Mouse (Mus musculus): ENCODE data around the gene Nxn. TPM values are rescaled to one million over a fixed set of nuclear protein-coding genes. Genes with fewer than 3 reads are reported as not detected.
A peak's percentile ranks its signal among the peaks of the same experiment; 100 is the strongest.

The Nxn gene
- total and polyA plus RNA-seq, 2 experiments from 2014 or later, result 12.7 to 22.1 TPM

DNA sequence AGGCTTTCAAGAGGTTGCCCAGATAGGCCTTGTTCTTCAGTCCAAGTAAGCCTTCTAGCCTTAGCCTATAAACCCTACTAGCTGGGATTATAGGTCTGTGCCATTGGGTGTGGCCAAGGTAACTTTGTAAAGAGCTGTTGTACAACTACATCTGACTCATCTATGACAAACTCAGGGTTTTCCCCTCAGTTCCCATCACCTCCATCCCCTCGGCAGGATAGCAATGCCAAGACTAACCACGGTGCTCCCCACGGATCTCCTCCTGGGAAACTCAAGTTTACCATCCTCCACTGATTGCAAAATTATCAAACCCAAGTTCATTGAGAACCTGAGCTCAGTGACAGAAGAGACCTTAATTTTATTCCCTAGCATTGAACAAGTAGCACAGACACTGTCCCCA lies 162.8 kb downstream of the Nxn start:
- Histone ChIP-seq H3K36me3 (ENCODE audit: insufficient read depth) (peaks cover 53% of the 10 kb centered on the region), H3K4me2 (ENCODE audit: low read depth) (no peak overlapping the region), H3K4me1 (ENCODE audit: insufficient read depth) (no peaks in the 10 kb centered on the region), H3K27me3 (ENCODE audit: insufficient read depth, low read length) (no peaks in the 10 kb centered on the region), H3K27ac (ENCODE audit: low read depth, low read length) (no peak overlapping the region), H3K9ac (no peak overlapping the region), H3K4me3 (ENCODE audit: low read depth, low read length) (no peak overlapping the region), H3K9me3 (ENCODE audit: low read length) (no peaks in the 10 kb centered on the region)
- ATAC-seq (no peak), DNase-seq (no peak)
- TF ChIP-seq CTCF (IDR thresholded peaks at IDR 0.05; ENCODE audit: low read depth), result no peak
- 92% methylated on average over 3 of the region's 3 CpGs for WGBS

DNA sequence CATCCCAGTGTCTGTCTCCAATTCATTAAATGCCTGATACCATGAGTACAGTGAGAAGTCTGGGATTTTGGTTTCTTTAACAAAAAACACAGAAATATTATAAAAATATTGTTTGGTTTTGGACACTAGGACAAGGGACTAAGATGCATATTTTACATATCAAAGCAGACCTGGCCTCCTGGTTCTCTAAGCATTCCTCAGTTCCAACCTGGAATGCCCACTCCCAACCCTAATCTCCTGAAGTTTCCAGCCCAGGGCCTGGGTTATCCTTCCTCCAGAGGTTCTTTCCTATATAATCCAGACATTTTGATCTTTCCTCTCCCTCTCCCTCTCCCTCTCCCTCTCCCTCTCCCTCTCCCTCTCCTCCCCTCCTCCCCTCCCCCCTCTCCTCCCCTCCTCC lies 173.9 kb downstream of the Nxn start:
- Histone ChIP-seq H3K27ac (ENCODE audit: low read depth, low read length) (no peak overlapping the region), H3K9me3 (ENCODE audit: low read length) (no peaks in the 10 kb centered on the region), H3K4me3 (ENCODE audit: low read depth, low read length) (no peak overlapping the region), H3K4me1 (ENCODE audit: insufficient read depth) (no peaks in the 10 kb centered on the region), H3K4me2 (ENCODE audit: low read depth) (no peak overlapping the region), H3K9ac (no peak overlapping the region), H3K27me3 (ENCODE audit: insufficient read depth, low read length) (no peaks in the 10 kb centered on the region), H3K36me3 (ENCODE audit: insufficient read depth) (peaks cover 37% of the 10 kb centered on the region)
- TF ChIP-seq CTCF (IDR thresholded peaks at IDR 0.05; ENCODE audit: low read depth), result no peak
- DNase-seq, result no peak
- no peak for ATAC-seq

- Histone ChIP-seq H3K4me2 (ENCODE audit: low read depth) (no peak overlapping the region), H3K27me3 (ENCODE audit: insufficient read depth, low read length) (no peaks in the 10 kb centered on the region), H3K9me3 (ENCODE audit: low read length) (no peaks in the 10 kb centered on the region), H3K4me3 (ENCODE audit: low read depth, low read length) (no peak overlapping the region), H3K27ac (ENCODE audit: low read depth, low read length) (no peak overlapping the region), H3K9ac (no peak overlapping the region), H3K4me1 (ENCODE audit: insufficient read depth) (no peaks in the 10 kb centered on the region), H3K36me3 (ENCODE audit: insufficient read depth) (peaks cover 41% of the 10 kb centered on the region)
- DNase-seq (no peak), ATAC-seq (no peak)
- 98% methylated on average over 5 of the region's 5 CpGs for WGBS
- TF ChIP-seq CTCF (IDR thresholded peaks at IDR 0.05; ENCODE audit: low read depth), result no peak
Observed at GRCm38 (mm10) chr11:76224631-76225030, 174.3 kb downstream of the Nxn start.

DNA sequence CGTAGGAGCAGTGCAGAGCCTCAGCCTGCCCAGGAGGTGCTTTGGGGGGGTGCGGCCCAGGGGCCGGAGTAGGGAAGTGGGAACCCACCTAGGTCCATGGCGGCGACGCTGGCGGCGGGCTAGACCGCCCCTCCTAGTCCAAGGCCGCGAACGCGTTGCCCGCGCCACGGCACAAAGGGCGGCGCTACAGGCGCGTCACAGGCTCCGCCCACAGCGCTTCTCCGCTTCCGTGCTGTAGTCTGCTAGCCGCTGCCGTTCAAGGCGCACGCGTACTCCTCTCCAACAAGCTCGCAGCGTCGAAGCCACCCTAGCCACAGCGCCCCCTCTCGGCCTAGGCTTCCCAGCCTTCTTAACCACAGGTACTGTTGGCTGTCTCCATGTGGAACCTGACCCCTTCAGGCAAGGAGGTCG lies 181.5 kb downstream of the Nxn start, which contains the start of the genes Dbil5 and Gemin4:
Dbil5 (plus strand) TSS at position 219 of the 411 bp plus-strand sequence.
Gemin4 (minus strand) TSS at position 275 of the 411 bp plus-strand sequence.
- peak; percentile 99 for TF ChIP-seq CTCF (IDR thresholded peaks at IDR 0.05; ENCODE audit: low read depth)
- Histone ChIP-seq H3K4me2 (ENCODE audit: low read depth) (peak within 1 kb of the TSS; percentile 64), H3K27me3 (ENCODE audit: insufficient read depth, low read length) (no peaks in the 10 kb centered on the region), H3K9me3 (ENCODE audit: low read length) (no peaks in the 10 kb centered on the region), H3K36me3 (ENCODE audit: insufficient read depth) (peaks cover 29% of the 10 kb centered on the region), H3K27ac (ENCODE audit: low read depth, low read length) (peak within 1 kb of the TSS; percentile 89), H3K4me1 (ENCODE audit: insufficient read depth) (no peaks in the 10 kb centered on the region; the same call in 1 of the 2 replicates), H3K9ac (peak within 1 kb of the TSS; percentile 86), H3K4me3 (ENCODE audit: low read depth, low read length) (peak within 1 kb of the TSS; percentile 67)
- 4% methylated on average over 35 of the region's 35 CpGs for WGBS
- DNase-seq (peak; percentile 98), ATAC-seq (peak; percentile 99)

DNA sequence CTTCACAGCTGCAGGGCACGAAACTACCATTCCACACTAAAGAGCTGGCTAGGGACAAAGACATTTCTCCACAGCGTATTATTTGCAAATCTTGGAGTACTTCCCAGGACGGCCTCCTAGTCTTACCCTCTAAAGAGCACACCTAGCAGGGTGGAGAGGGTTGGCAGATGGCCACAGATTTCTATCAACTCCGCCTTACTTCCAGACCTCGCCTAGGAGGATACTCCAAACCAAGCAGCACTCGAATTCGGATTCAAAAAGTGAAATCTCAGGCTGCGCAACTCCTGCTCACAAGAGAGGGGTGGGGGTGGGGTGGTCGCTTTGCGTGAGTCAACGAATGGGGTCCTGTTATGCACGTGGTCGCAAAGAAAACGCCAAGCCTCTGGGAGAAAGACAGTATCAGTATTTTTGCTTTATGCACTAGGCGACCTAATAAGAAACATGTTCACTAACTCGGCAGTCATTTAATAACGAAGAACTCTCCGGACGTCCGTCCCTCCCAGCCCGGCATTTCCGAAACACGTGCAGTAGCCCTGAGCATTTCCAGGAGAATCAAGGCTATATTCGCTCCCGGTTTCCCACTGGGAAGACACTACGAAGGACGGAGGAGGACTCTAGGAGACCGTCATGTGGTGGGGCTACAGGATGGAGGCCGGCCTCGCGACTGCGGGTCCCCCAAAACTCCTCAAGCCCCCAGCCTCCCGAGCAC lies 182.1 kb downstream of the Nxn start:
- Histone ChIP-seq H3K27ac (ENCODE audit: low read depth, low read length) (peak overlapping the region; percentile 89), H3K4me3 (ENCODE audit: low read depth, low read length) (peak overlapping the region; percentile 67), H3K9ac (peak overlapping the region; percentile 86), H3K36me3 (ENCODE audit: insufficient read depth) (peaks cover 30% of the 10 kb centered on the region), H3K9me3 (ENCODE audit: low read length) (no peaks in the 10 kb centered on the region), H3K4me1 (ENCODE audit: insufficient read depth) (no peaks in the 10 kb centered on the region; the same call in 1 of the 2 replicates), H3K27me3 (ENCODE audit: insufficient read depth, low read length) (no peaks in the 10 kb centered on the region), H3K4me2 (ENCODE audit: low read depth) (peak overlapping the region; percentile 64)
- ATAC-seq, result peak; percentile 62
- 1% methylated on average over 33 of the region's 33 CpGs for WGBS
- no peak for TF ChIP-seq CTCF (IDR thresholded peaks at IDR 0.05; ENCODE audit: low read depth)
- DNase-seq, result peak; percentile 72

- Histone ChIP-seq H3K9ac (no peak overlapping the region), H3K4me2 (ENCODE audit: low read depth) (peak overlapping the region; percentile 64; the same call in 1 of the 2 replicates)
Observed at GRCm38 (mm10) chr11:76216049-76216540, 182.8 kb downstream of the Nxn start.

DNA sequence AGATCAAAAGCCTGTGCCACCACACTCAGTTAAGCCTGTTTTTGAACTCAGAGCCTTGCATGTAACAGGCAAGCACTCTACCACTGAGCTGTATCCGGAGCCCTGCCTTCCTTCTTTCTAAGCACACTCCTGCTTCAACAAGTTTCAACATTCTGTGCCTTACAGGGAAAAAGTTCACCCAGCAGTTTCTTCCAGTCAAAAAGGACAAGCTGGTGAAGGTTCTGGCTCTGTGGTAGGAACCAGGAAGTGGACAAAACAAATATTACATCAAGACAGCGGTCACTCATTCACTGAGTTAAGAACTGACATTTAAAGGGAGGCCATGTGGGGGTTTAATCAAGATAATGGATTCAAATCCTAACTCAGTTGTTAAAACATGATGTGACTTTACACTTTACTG lies 183.9 kb downstream of the Nxn start:
- H3K9ac ChIP-seq, result no peak overlapping the region
- ATAC-seq, result no peak
- H3K36me3 ChIP-seq (ENCODE audit: insufficient read depth), result peaks cover 30% of the 10 kb centered on the region
- DNase-seq, result no peak
- no peaks in the 10 kb centered on the region for H3K27me3 ChIP-seq (ENCODE audit: insufficient read depth, low read length)
- no peaks in the 10 kb centered on the region; the same call in 1 of the 2 replicates for H3K4me1 ChIP-seq (ENCODE audit: insufficient read depth)
- WGBS, result 96% methylated on average over 2 of the region's 2 CpGs
- no peak overlapping the region for H3K27ac ChIP-seq (ENCODE audit: low read depth, low read length)
- TF ChIP-seq CTCF (IDR thresholded peaks at IDR 0.05; ENCODE audit: low read depth), result no peak
- no peak overlapping the region for H3K4me3 ChIP-seq (ENCODE audit: low read depth, low read length)
- no peak overlapping the region for H3K4me2 ChIP-seq (ENCODE audit: low read depth)
- H3K9me3 ChIP-seq (ENCODE audit: low read length), result no peaks in the 10 kb centered on the region

More at GRCm38 (mm10) chr11:76216049-76216540, 182.8 kb downstream of the Nxn start:
- 94% methylated on average over 5 of the region's 5 CpGs for WGBS
- no peak for TF ChIP-seq CTCF (IDR thresholded peaks at IDR 0.05; ENCODE audit: low read depth)
- ATAC-seq (no peak), DNase-seq (no peak)
- H3K4me3 ChIP-seq (ENCODE audit: low read depth, low read length), result no peak overlapping the region
- no peaks in the 10 kb centered on the region for H3K27me3 ChIP-seq (ENCODE audit: insufficient read depth, low read length)
- H3K4me1 ChIP-seq (ENCODE audit: insufficient read depth), result no peaks in the 10 kb centered on the region; the same call in 1 of the 2 replicates
- peaks cover 29% of the 10 kb centered on the region for H3K36me3 ChIP-seq (ENCODE audit: insufficient read depth)
- no peak overlapping the region for H3K27ac ChIP-seq (ENCODE audit: low read depth, low read length)
- H3K9me3 ChIP-seq (ENCODE audit: low read length), result no peaks in the 10 kb centered on the region

Data from forebrain, postnatal 0 days (tissue).